Mouse (Mus musculus): ENCODE results near the gene Phb2. TPM values are rescaled to one million over a fixed set of nuclear protein-coding genes. Genes with fewer than 3 reads are reported as not detected.
A peak's percentile ranks its signal among the peaks of the same experiment; 100 is the strongest.

The Phb2 gene
- total RNA-seq, 1 experiment from 2014 or later, result 302 TPM

DNA sequence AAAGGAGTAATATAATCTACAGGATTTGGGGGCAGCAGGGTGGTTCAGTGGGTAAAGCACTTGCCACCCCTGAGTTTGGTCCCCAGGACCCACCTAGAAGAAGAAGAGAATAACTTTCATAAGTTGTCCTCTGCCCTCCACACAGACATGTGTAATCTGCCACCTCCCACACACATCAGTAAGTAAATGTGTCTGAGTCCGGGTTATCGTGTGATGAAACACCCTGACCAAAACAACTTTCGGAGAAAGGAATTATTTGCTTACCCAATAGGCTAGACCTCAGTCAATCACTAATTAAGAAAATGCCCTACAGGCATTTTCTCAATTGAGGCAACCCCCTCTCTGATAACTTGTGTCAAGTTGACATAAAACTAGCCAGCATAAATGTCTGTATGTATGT is 21.6 kb upstream of the Phb2 start:
- DNase-seq, result no peak

DNA sequence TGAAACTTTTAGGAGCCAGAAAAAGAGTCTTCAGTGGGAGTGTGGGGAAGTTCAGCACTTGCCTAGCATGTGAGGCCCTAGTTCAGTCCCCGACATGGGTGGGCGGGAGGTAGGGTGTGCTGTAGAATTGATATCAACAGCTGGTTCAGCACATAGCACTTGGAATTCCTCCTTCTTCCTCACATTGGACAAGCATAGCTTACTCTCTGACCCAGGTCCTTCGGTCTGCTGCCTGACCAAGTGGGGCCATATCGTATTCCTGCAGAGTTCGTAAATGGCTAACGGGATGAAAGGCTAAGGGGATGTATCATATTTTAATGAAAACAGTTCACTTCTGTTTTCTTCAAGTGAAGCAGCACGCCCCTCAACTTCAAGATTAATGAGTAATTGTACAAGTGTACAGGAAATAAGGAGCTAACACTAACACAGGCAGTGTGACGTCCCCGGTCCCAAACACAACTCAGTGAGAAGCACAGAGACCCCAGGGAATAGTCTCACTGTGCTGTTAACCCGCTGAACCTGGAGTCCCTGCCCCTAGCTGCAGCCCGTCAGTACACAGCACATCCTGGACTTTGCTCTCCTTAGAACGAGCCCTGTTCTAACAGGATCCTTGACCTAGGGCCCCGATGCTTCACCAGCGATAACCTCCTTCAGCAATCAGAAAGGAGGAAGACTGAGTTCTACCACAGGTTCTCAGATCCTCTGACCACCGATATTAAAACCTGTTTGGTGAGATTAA is 18.7 kb upstream of the Phb2 start:
- DNase-seq, result no peak

- peak; percentile 72 for DNase-seq
These were observed 17.8 kb upstream of the Phb2 start for GRCm38 (mm10) chr6:124694166-124694955.

DNA sequence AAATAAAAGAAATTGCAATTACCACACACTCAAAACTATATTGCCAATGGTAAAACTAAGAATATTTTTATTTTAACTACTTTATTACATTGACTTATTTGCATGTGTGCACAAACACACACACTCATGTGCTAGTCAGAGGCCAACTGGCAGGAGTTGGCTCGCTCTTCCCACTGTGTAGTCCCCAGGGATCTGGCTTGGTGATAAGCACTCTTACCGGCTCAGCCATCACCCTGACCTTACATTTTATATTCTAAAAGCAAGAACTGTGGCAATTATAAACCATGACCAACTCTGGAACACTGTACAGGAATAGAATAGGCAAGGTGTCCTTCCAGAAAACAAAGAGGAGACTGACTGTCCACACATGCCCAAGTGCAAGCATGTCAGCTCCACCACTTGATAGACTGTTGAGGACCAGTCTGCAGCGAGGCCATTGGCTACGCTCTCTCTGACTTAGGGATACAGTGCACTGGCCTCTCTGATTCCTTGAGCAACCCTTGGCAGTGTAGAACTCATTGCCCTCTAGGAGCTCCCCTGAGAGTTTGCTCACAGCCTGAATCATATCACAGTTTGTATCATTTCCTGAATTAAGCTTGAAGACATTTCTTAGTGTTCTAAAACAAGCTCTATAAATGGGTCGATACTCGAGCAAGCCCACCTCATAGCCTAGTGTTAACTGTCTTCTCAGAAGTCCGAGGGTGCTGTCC is 15.5 kb upstream of the Phb2 start:
- DNase-seq, result no peak

DNA sequence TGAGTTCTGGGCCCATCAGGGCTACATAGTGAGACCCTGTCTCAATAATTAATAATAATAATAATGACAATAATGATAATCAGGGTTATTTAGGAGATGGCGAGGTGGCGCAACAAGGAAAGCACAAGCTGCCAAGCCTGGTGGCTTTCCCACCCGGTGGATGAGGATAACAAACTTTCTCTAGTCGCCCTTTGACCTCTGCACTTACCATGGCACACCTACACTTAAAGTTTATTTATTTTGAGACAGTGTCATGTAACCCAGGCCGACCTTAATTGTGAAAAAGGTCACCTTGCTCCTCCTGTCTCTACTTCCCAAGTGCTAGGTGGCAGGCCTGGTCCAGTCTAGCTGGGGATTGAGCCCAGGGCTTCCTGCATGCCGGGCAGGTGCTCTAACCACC is 13.4 kb upstream of the Phb2 start:
- no peak for DNase-seq

DNA sequence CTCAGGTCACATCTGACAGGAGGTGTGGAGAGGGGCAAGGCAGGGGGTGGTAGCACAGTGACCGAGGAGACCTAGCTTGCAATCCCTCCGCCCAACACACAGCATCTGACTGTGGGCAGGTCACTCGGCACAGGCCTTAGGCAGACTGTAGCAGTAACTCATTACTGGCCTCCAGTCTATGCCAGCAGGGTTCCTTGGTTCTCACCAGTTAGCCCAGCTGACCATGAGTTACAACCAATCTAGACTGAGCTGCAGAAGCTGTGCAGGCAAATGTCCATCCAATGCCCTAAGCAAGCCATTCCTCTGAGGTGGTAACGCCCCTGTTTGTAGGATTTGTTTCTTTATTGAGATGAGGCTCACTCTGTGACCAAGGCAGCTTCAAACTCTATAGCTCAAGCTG is 12.8 kb upstream of the Phb2 start:
- DNase-seq, result no peak

DNA sequence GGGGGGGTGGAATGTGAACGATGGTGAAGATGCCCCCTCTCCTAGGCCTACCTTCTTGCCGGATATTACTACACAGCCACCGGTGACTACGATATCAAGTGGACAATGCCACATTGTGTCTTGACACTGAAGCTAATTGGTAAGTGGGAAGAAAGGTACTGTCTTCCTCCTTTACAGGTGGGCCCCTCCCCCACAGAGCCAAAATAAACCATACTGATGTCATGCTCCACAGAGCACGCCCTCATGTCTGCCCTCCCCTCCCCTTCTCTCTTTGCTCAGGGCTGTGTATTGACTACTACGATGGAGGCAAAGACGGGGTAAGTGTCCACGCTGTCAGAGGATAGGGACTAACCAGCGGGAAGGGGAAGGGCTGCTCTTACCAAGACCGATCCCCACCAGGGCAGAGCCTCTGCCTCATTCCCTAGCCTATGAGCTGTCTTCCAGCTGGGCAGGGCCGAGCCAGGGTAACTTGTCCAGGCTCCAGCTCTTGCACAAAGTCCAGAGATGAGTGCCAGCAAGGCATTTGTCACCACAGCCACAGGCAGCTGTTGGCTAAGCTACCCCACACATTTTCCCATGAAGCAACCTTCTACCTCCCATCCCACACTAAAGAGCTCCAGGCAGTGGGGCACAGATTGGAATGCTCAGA is 12.1 kb upstream of the Phb2 start:
- DNase-seq, result peak; percentile 77

GRCm38 (mm10) chr6:124701338-124701737 is 10.8 kb upstream of the Phb2 start:
- no peak for DNase-seq

DNA sequence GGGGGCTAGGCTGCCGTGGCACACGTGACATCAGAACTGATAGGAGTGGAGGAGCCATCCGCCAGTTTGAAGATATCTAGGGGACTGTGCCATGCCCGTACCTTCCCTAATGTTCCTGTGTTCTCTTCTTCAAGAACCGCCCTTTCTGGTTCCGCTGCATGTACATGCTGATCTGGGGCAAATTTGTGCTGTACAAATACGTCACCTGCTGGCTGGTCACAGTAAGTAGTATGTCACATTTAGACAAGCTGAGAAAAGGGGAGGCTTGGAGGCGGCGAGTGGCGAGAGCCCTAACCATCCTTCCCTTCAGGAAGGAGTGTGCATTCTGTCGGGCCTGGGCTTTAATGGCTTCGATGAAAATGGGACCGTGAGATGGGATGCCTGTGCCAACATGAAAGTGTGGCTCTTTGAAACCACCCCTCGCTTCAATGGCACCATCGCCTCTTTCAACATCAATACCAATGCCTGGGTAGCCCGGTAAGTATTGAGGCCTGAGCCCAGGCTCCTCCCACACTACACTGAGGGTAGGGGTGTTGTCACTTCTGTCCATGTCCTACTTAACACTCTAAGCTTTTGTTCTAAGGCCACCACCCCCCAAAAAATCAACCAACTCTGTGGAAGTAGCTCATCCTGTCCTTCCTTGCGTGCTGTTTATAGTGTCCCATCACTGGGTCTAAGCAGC is 9.9 kb upstream of the Phb2 start:
- no peak for DNase-seq

GRCm38 (mm10) chr6:124702784-124703103 is 9.4 kb upstream of the Phb2 start:
- DNase-seq, result peak; percentile 65

- DNase-seq, result no peak
These were observed 8.3 kb upstream of the Phb2 start for GRCm38 (mm10) chr6:124703789-124704188.

GRCm38 (mm10) chr6:124704417-124704816 is 7.7 kb upstream of the Phb2 start:
- DNase-seq, result no peak

DNA sequence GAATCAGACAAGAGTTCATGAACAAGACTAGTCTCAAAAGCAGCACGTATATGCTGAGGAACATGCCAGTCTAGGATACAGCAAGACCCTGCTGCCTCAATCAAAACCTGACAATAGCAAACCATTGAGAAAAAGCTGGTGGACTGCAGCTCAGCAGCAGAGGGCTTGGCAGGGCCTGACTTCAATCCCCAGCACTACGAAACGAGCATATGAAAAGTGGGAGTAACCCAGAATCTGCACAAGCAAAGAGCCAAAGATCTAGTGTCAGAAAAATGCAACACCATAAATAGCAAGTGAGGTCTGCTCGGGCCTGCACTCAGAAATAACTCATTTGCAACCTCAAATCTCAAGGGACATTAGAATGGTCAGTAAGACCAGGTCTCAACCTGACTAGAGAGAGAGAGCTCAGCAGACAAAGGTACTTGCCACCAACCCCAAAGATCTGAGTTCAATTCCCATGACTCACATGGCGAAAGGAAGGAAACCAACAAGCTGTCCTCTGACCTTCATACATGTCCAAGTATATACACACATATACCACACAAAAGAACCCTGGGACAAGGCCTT is 6.0 kb upstream of the Phb2 start:
- no peak for DNase-seq

GRCm38 (mm10) chr6:124708289-124708889 is 3.7 kb upstream of the Phb2 start:
- no peak for DNase-seq

DNA sequence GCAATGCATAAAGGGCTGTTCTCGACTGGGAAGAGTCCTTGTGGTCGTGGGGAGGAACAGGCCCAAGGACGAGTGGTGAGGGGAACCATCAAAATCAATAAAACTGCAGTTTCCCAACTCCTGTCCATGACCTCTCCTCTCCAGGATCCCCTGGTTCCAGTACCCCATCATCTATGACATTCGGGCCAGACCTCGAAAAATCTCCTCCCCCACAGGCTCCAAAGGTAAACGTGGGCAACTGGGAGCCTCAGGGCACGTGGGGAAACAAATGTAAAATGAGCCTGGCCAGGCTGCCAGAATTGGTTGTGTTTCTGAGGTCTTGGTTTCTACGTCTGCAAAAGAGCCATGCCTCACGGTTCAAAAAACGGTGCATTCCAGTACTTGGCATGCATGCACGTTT is 782 bp downstream of the Phb2 start:
- no peak for DNase-seq

DNA sequence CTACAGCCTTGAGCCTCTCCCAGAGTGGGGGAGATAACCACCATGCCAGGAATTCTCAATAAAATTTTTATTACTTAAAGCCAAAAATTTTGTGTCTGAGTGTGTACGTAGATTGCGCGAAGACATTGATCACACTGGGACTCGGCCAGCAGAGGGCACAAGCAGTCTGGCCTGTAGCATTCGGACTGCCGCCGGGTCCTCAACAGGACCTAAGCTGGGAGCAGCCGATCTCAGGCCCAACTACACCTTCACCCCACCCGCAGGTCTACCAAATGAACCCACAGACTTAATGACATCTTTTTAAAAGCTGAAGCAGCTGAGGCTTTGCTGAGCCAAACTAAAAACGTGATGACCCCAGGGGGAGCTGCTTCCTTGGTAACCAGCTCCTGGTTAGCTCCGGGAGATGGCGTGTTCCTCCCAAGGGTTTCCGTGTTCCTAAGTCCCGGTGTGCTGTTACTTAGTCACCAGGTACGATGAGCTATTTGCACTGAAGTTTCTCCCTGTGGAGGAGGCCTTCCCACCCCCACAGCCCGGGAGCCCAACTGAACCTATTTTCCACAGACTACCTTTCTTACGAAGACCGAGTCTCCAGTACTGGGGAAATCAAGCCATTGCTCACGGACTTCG is 4.8 kb downstream of the Phb2 start:
- DNase-seq, result peak; percentile 52

- no peak for DNase-seq
These were observed 5.8 kb downstream of the Phb2 start for GRCm38 (mm10) chr6:124717968-124718367.

- DNase-seq, result no peak
These were observed 6.6 kb downstream of the Phb2 start for GRCm38 (mm10) chr6:124718703-124719102.

- no peak for DNase-seq
These were observed 7.3 kb downstream of the Phb2 start for GRCm38 (mm10) chr6:124719354-124719978.

GRCm38 (mm10) chr6:124720904-124721303 is 8.8 kb downstream of the Phb2 start:
- DNase-seq, result no peak

Data from adrenal gland, postnatal 25 days (tissue).